In the genomic region with DNA sequence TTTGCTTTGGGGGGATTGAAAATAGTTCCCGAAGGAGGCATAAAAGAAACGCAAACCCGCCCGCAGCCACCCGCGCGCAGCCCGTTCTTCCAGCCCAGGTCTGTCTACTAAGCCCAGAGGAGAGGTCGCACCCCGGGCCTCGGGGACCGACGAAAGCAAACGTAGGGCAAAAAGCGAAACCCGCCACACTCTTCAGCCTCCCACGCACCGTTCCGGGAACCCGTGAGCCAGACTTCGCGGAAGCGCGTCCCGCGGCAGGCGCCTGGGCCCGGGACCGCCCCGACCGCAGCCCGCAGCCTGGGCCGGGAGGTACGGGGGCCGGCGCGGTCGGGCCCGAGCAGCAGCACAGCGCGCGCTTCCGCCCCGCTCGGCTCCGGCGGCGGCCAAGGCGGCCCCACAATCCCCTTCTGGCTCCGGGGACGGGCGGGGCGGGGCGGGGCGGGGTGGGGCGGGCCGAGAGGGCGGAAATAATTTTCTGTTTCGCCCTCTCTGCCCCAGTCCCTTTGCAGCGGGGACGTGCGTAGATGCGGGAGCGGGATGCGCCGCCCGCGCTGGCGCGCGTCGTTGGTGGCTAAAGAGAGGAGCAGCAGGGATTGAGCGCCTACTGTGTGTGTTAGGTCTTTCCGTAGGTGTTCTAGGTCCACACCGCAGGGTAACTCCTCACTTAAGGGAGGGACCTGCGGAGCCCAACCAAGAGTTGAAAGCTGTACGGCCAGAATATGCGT, we compare ENCODE assay signal across 1 mouse cellular context.
TF ChIP-seq lines count a peak whose summit lies in the region.

No protein-coding gene starts in this region.

TF ChIP-seq in C2C12, 6 proteins besides CTCF, POLR2A, EP300 and RAD21:
- no peak for TF ChIP-seq USF1 (IDR thresholded peaks at IDR 0.05; ENCODE audit: low read depth)
- TF ChIP-seq MYOG (IDR thresholded peaks at IDR 0.05; ENCODE audit: control insufficient read depth, extremely low read depth, insufficient read length): no peak
